Mouse (Mus musculus) intestine, embryonic 14.5 days (tissue): ENCODE results near the gene Disp2. TPM values are rescaled to one million over a fixed set of nuclear protein-coding genes. Genes with fewer than 3 reads are reported as not detected.
A peak's percentile ranks its signal among the peaks of the same experiment; 100 is the strongest.

ENCODE experiments used
- ATAC-seq: fragments of 200-750 bp; cut with Nextera tagmentation; replicated peaks from 2 replicates; pipeline ENCODE4 v1.8.0; 2017; ENCODE audit warnings: low read depth, moderate number of reproducible peaks, moderate TSS enrichment, moderate library complexity; ENCODE audit not compliant: low FRiP score, low TSS enrichment
- DNase-seq: peaks from one replicate; pipeline ENCODE4 v3.0.0-alpha.2; 2018; ENCODE audit warnings: low spot score
- H3K27ac ChIP-seq: fragments of 300-500 bp; sonication (generic); 2 replicates; pipeline ENCODE4 v1.5.1; 2014; ENCODE audit warnings: low read depth, mild to moderate bottlenecking, control low read depth
- H3K27me3 ChIP-seq: fragments of 300-500 bp; sonication (generic); replicated peaks from 2 replicates; pipeline ENCODE4 v1.6.1; 2014; ENCODE audit warnings: low read length, control low read depth; ENCODE audit not compliant: control insufficient read depth, insufficient read depth
- H3K36me3 ChIP-seq: fragments of 300-500 bp; sonication (generic); 2 replicates; pipeline ENCODE4 v1.6.1; 2014; ENCODE audit warnings: low read length, control low read depth; ENCODE audit not compliant: control insufficient read depth, insufficient read depth
- H3K4me1 ChIP-seq: fragments of 300-500 bp; sonication (generic); replicated peaks from 2 replicates; pipeline ENCODE4 v1.6.1; 2014; ENCODE audit warnings: low read length, control low read depth, mixed read lengths; ENCODE audit not compliant: control insufficient read depth, insufficient read depth
- H3K4me2 ChIP-seq: fragments of 300-500 bp; sonication (generic); 2 replicates; pipeline ENCODE4 v1.6.1; 2014; ENCODE audit warnings: low read length
- H3K4me3 ChIP-seq: fragments of 300-500 bp; sonication (generic); 2 replicates; pipeline ENCODE4 v1.5.1; 2014; ENCODE audit warnings: low read depth, low read length, control low read depth, mixed read lengths
- H3K9ac ChIP-seq: fragments of 300-500 bp; sonication (generic); 2 replicates; pipeline ENCODE4 v1.6.1; 2014; ENCODE audit warnings: mild to moderate bottlenecking, low read length
- H3K9me3 ChIP-seq: fragments of 300-500 bp; sonication (generic); 2 replicates; pipeline ENCODE4 v1.6.1; 2016; ENCODE audit warnings: low read length, control low read depth; ENCODE audit not compliant: control insufficient read depth
- WGBS: fragments of 180-500 bp; shearing (Covaris S2); extraction: QIAGEN DNeasy Blood & Tissue Kit; methylation state at CpG from one replicate; pipeline ENCODE4 v1.1.7; 2014; 5-methylcytosine and 5-hydroxymethylcytosine counted together
- polyA plus RNA-seq: library from polyadenylated mRNA; unstranded; fragments of >200 nt; fragmentation: Nextera tagmentation; extraction: Ambion mirVana; gene quantifications from 2 replicates; pipeline ENCODE4 v1.2.1, GENCODE M21; 2014

Gene Disp2
- polyA plus RNA-seq, 1 experiment from 2014 or later = 2.6 TPM

DNA sequence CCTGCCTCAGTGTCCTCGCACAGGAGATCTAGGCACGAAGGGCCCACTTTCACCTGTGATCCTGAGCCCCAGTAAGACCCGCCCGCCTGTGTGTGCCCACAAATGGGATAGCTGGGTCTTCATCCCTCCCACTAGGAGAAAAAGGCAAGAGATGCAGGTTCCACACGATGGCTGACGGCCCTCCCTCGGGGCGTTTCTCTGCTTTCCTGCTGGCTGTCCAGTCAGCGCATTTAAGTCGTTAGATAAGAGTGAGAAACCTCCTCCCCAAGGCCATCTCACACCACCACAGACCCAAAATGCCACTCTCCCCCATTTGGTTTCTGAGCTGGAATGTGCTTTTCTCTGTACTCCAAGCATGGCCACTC, 16.8 kb upstream of the Disp2 start:
- Histone ChIP-seq H3K9ac (peak overlapping the region; percentile 5), H3K36me3 (no peaks in the 10 kb centered on the region), H3K27ac (peak overlapping the region; percentile 95), H3K4me1 (peaks cover 26% of the 10 kb centered on the region), H3K9me3 (no peaks in the 10 kb centered on the region), H3K4me3 (peak overlapping the region; percentile 23), H3K4me2 (peak overlapping the region; percentile 52), H3K27me3 (no peaks in the 10 kb centered on the region)
- DNase-seq (no peak), ATAC-seq (no peak)
- 13% methylated on average over 10 of the region's 10 CpGs for WGBS

- WGBS = 58% methylated on average over 7 of the region's 7 CpGs
- H3K27ac ChIP-seq = peak overlapping the region; percentile 95; the same call in 1 of the 2 replicates
- no peak for DNase-seq
Measured at GRCm38 (mm10) chr2:118763469-118763868, 16.1 kb upstream of the Disp2 start.

DNA sequence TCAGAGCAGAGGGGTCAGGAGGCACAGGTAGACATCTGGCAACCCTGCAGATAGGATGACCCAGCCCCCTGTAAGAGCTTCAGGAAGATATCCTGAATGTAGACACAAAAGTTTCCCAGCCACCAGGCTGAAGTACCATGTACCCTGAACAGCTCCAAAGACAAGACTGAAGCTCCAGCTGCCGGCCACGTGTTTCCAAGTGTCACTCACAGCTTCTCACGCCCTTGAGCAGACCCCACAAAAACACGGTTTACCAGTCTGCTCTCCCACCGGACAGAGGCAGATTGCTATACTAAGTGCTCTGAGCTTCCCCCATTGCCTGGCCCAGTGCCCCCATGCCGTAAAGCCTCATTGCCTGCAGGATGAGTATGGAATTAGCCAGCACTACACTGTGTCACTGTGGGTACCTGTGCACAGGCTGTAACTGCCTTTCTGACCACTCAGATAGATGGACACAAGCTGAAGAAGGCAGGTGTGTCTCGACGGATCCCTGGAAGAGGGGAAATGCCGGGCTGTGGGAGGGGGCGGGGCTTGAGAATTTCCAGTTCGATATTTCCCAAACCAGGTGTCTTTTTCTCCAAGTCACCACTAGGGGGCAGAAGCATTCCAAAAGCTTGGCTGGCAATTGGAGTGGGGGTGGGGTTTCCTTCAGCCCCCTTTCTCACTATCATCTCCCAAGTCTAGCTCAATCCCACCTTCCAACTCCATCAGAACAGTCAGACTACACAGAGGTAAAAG, 15.3 kb upstream of the Disp2 start:
- Histone ChIP-seq H3K9ac (no peak overlapping the region), H3K36me3 (no peaks in the 10 kb centered on the region), H3K27ac (no peak overlapping the region), H3K4me1 (peaks cover 29% of the 10 kb centered on the region), H3K4me3 (no peak overlapping the region), H3K27me3 (no peaks in the 10 kb centered on the region), H3K4me2 (no peak overlapping the region), H3K9me3 (no peaks in the 10 kb centered on the region)
- WGBS = 22% methylated on average over 11 of the region's 11 CpGs
- ATAC-seq (no peak), DNase-seq (peak; percentile 69)

More at GRCm38 (mm10) chr2:118763469-118763868, 16.1 kb upstream of the Disp2 start:
- H3K4me1 ChIP-seq = peaks cover 29% of the 10 kb centered on the region
- no peak overlapping the region for H3K9ac ChIP-seq
- no peak overlapping the region for H3K4me2 ChIP-seq
- no peaks in the 10 kb centered on the region for H3K36me3 ChIP-seq
- no peak for ATAC-seq
- H3K27me3 ChIP-seq = no peaks in the 10 kb centered on the region
- H3K9me3 ChIP-seq = no peaks in the 10 kb centered on the region
- no peak overlapping the region for H3K4me3 ChIP-seq

- no peak overlapping the region for H3K27ac ChIP-seq
- no peak overlapping the region for H3K9ac ChIP-seq
- ATAC-seq (no peak), DNase-seq (no peak)
- no peaks in the 10 kb centered on the region for H3K36me3 ChIP-seq
- peaks cover 29% of the 10 kb centered on the region for H3K4me1 ChIP-seq
- WGBS = 87% methylated on average over 5 of the region's 5 CpGs
- H3K9me3 ChIP-seq = no peaks in the 10 kb centered on the region
- H3K4me3 ChIP-seq = no peak overlapping the region
- no peaks in the 10 kb centered on the region for H3K27me3 ChIP-seq
- H3K4me2 ChIP-seq = no peak overlapping the region
Measured at GRCm38 (mm10) chr2:118764875-118765274, 14.6 kb upstream of the Disp2 start.

DNA sequence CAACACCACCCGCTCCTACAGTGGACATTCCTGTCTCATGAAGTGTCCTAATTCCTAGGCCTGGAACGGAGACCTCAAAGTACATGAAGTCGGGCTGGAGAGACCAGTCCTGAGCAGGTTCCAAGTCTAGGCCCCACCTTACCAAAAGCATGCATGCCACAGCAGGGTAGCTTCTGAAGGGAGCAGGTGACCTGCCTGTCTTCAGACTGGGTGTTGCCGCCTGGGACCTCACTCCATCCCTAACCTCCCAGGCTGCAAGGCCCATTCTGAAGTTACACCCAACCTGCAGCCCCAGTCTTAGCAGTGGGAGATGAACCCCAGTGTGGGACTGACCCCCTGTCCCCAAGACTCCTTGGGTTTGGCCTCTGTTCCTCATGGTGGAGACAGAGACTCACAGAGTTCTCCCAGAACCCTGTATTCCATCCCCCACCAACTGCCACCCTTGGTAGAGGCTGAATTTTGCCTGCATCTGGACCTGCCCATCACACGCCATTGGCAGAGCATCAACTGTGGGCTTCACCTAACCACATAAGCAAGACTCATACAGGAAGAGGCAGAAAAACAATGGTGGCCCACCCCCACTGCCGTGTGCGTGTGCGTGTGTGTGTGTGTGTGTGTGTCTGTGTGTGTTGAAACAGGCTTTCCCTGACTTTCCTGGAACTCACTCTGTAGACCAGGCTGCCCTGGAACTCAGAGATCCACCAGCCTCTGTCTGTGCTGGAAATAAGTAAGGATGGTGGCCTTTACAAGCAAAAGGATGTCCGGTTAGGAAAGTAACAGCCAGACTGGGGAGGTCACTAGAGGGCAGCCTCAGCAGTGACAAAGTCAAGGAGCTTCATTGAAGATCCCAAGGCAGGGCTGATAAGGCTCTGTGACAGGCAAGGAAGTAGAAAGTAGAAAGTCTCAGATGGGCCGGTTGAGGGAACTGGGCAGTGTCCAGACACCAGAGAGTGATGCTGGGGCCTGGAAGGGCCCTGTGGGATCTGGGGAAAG, 13.2 kb upstream of the Disp2 start:
- no peak overlapping the region for H3K27ac ChIP-seq
- H3K9ac ChIP-seq = no peak overlapping the region
- DNase-seq (no peak), ATAC-seq (no peak)
- no peaks in the 10 kb centered on the region for H3K27me3 ChIP-seq
- peaks cover 25% of the 10 kb centered on the region for H3K4me1 ChIP-seq
- 77% methylated on average over 10 of the region's 10 CpGs for WGBS
- no peak overlapping the region for H3K4me2 ChIP-seq
- H3K9me3 ChIP-seq = no peaks in the 10 kb centered on the region
- no peaks in the 10 kb centered on the region for H3K36me3 ChIP-seq
- H3K4me3 ChIP-seq = no peak overlapping the region

GRCm38 (mm10) chr2:118772158-118772874, 7.2 kb upstream of the Disp2 start, which contains the start of gene Phgr1:
TSS of gene Phgr1 (plus strand) at chr2:118772769.
- no peak within 1 kb of the TSS for H3K4me3 ChIP-seq
- H3K4me2 ChIP-seq = no peak within 1 kb of the TSS
- ATAC-seq = peak; percentile 79
- no peaks in the 10 kb centered on the region for H3K27me3 ChIP-seq
- 0 out of 2 replicates have a peak, but pooled peaks cover 3% of the 10 kb centered on the region for H3K4me1 ChIP-seq
- WGBS = 73% methylated on average over 6 of the region's 6 CpGs
- H3K36me3 ChIP-seq = no peaks in the 10 kb centered on the region
- no peaks in the 10 kb centered on the region for H3K9me3 ChIP-seq
- DNase-seq = no peak
- H3K27ac ChIP-seq = no peak within 1 kb of the TSS
- no peak within 1 kb of the TSS for H3K9ac ChIP-seq

GRCm38 (mm10) chr2:118774536-118774935, 5.0 kb upstream of the Disp2 start:
- no peak overlapping the region for H3K27ac ChIP-seq
- ATAC-seq (0 out of 2 replicates have a peak, but pooled peaks have one; percentile 24), DNase-seq (no peak)
- no peak overlapping the region for H3K4me3 ChIP-seq
- no peak overlapping the region for H3K9ac ChIP-seq
- WGBS = 69% methylated on average over 2 of the region's 2 CpGs
- no peaks in the 10 kb centered on the region for H3K27me3 ChIP-seq
- H3K4me2 ChIP-seq = no peak overlapping the region
- H3K4me1 ChIP-seq = no peaks in the 10 kb centered on the region
- no peaks in the 10 kb centered on the region for H3K9me3 ChIP-seq
- no peaks in the 10 kb centered on the region for H3K36me3 ChIP-seq

- H3K27ac ChIP-seq = no peak overlapping the region
- no peak for DNase-seq
- no peaks in the 10 kb centered on the region for H3K36me3 ChIP-seq
- H3K9me3 ChIP-seq = no peaks in the 10 kb centered on the region
- H3K4me1 ChIP-seq = no peaks in the 10 kb centered on the region
- WGBS = 50% methylated on average over 1 of the region's 1 CpGs
- no peak overlapping the region for H3K4me2 ChIP-seq
- H3K4me3 ChIP-seq = no peak overlapping the region
- no peak for ATAC-seq
- H3K27me3 ChIP-seq = no peaks in the 10 kb centered on the region
- H3K9ac ChIP-seq = no peak overlapping the region
Measured at GRCm38 (mm10) chr2:118775396-118775795, 4.1 kb upstream of the Disp2 start.
